Mouse (Mus musculus): ENCODE results near the gene Slc1a1. TPM values are rescaled to one million over a fixed set of nuclear protein-coding genes. Genes with fewer than 3 reads are reported as not detected.

Gene Slc1a1
- polyA plus RNA-seq, 1 experiment from 2014 or later, result 3.5 TPM

DNA sequence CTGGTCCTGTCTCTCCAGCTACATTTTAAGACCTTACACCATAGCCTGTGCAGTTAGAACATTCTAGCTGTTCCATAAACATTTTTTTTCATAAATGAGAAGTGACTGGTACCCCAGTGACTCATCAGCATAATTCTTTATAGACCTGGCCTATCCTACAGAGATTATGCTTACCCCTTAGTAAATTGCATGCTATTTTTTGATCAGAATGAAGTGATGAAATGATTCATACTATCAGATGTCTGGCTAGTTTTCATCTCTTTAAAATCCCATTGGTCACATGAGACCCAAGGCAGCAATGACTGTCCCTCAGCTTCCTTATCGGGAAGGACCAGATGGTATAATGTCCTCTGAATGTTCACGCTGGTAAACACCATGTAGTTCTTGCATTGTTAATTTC lies 65.9 kb downstream of the Slc1a1 start:
- ATAC-seq (ENCODE audit: insufficient read depth), result no peak
- 87% methylated on average over 2 of the region's 2 CpGs for WGBS

DNA sequence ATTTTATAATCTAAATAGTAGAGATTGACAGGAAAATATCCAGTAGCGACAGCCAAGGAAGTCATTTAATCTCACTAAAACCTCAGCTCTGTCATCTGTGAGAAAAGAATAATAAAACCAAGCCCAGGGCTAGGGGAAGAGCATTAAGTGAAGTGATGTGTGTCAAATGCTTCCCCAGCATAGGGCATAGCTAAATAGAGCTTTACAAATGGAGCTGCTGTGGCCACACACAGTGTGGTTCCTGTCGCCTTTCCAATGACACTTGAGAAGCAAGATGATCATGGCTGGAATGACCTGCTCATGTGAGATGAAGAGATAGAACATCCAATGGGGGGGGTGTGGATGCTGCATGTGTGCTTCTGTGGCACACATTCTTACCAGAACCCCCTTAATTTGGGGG lies 67.3 kb downstream of the Slc1a1 start:
- DNase-seq, result no peak
- no peak for ATAC-seq (ENCODE audit: insufficient read depth)

More for the DNA sequence above, 65.9 kb downstream of the Slc1a1 start:
- Histone ChIP-seq H3K27me3 (ENCODE audit: insufficient read depth, low read length) (no peaks in the 10 kb centered on the region), H3K4me3 (ENCODE audit: low read depth, low read length) (no peak overlapping the region), H3K27ac (ENCODE audit: low read depth) (no peak overlapping the region), H3K36me3 (ENCODE audit: insufficient read depth) (no peaks in the 10 kb centered on the region), H3K4me1 (ENCODE audit: insufficient read depth) (0 out of 2 replicates have a peak, but pooled peaks cover 2% of the 10 kb centered on the region), H3K4me2 (no peak overlapping the region), H3K9me3 (ENCODE audit: low read depth, low read length) (no peaks in the 10 kb centered on the region), H3K9ac (no peak overlapping the region)
- DNase-seq, result no peak
- no peak for TF ChIP-seq CTCF (IDR thresholded peaks at IDR 0.05; ENCODE audit: low read depth)

DNA sequence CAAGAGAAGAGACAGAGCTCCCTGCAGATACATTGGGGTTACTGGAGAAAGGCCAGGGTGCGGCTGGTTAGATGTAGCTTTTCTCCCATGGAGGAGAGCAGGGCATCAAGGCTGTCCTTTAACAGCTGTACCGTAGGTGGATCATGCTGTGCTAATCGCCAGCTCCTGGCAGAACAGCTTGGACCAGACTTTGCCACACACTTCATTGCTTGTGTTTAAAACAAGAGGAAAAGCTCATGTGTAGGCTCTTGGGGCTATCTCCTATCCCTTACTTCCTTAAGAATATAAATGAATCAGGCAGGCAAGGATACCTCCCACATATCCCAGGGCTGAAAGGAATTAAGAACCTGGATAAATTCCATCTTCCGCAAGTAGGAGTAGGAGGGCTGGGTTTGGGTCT lies 68.0 kb downstream of the Slc1a1 start:
- TF ChIP-seq CTCF (IDR thresholded peaks at IDR 0.05; ENCODE audit: low read depth), result no peak

More for the DNA sequence above, 67.3 kb downstream of the Slc1a1 start:
- Histone ChIP-seq H3K9me3 (ENCODE audit: low read depth, low read length) (no peaks in the 10 kb centered on the region), H3K27ac (ENCODE audit: low read depth) (no peak overlapping the region), H3K4me1 (ENCODE audit: insufficient read depth) (0 out of 2 replicates have a peak, but pooled peaks cover 2% of the 10 kb centered on the region), H3K4me3 (ENCODE audit: low read depth, low read length) (no peak overlapping the region), H3K36me3 (ENCODE audit: insufficient read depth) (no peaks in the 10 kb centered on the region), H3K27me3 (ENCODE audit: insufficient read depth, low read length) (no peaks in the 10 kb centered on the region), H3K9ac (no peak overlapping the region), H3K4me2 (no peak overlapping the region)
- TF ChIP-seq CTCF (IDR thresholded peaks at IDR 0.05; ENCODE audit: low read depth), result no peak
- WGBS, result 74% methylated on average over 2 of the region's 2 CpGs

DNA sequence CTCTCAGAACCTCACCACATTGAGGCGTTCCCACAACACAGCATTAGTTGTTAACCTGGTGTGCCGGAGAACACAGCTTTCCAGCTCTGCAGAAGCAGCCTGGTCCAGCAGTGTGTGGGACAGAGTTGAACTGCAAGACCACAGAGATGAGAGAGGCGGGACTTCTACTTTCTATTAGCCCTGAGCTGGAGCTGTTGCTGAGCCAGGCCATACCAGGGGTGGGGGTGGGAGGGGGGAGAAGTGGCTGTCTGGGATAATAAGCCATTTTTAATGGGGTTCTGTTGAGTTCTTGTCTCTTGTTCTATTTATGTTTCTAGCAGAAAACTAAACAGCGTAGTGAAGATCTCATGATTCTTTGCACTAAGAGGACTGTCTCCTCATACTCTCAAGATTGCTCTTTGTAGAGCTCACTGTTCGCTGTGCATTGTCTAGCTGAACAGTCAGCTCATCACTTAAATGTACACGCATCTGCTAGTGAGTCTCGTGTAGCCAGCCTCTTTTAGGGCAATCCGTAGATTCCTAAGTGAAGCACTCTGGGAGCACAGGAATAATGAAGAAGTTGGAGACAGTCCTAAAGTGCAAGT lies 68.8 kb downstream of the Slc1a1 start:
- H3K4me3 ChIP-seq (ENCODE audit: low read depth, low read length), result no peak overlapping the region
- peak; percentile 90 for ATAC-seq (ENCODE audit: insufficient read depth)
- H3K27me3 ChIP-seq (ENCODE audit: insufficient read depth, low read length), result no peaks in the 10 kb centered on the region
- H3K4me1 ChIP-seq (ENCODE audit: insufficient read depth), result 0 out of 2 replicates have a peak, but pooled peaks cover 2% of the 10 kb centered on the region
- no peak for TF ChIP-seq CTCF (IDR thresholded peaks at IDR 0.05; ENCODE audit: low read depth)
- H3K4me2 ChIP-seq, result no peak overlapping the region
- WGBS, result 44% methylated on average over 8 of the region's 8 CpGs
- H3K9me3 ChIP-seq (ENCODE audit: low read depth, low read length), result no peaks in the 10 kb centered on the region
- no peaks in the 10 kb centered on the region for H3K36me3 ChIP-seq (ENCODE audit: insufficient read depth)
- no peak overlapping the region; the same call in 1 of the 2 replicates for H3K27ac ChIP-seq (ENCODE audit: low read depth)
- peak; percentile 55 for DNase-seq
- H3K9ac ChIP-seq, result no peak overlapping the region

More for the DNA sequence above, 68.0 kb downstream of the Slc1a1 start:
- H3K27ac ChIP-seq (ENCODE audit: low read depth), result no peak overlapping the region
- 0 out of 2 replicates have a peak, but pooled peaks cover 2% of the 10 kb centered on the region for H3K4me1 ChIP-seq (ENCODE audit: insufficient read depth)
- no peak overlapping the region for H3K4me3 ChIP-seq (ENCODE audit: low read depth, low read length)
- no peaks in the 10 kb centered on the region for H3K9me3 ChIP-seq (ENCODE audit: low read depth, low read length)
- no peaks in the 10 kb centered on the region for H3K27me3 ChIP-seq (ENCODE audit: insufficient read depth, low read length)
- no peak overlapping the region for H3K4me2 ChIP-seq
- 79% methylated on average over 4 of the region's 4 CpGs for WGBS
- H3K36me3 ChIP-seq (ENCODE audit: insufficient read depth), result no peaks in the 10 kb centered on the region
- no peak for ATAC-seq (ENCODE audit: insufficient read depth)
- H3K9ac ChIP-seq, result no peak overlapping the region
- no peak for DNase-seq

DNA sequence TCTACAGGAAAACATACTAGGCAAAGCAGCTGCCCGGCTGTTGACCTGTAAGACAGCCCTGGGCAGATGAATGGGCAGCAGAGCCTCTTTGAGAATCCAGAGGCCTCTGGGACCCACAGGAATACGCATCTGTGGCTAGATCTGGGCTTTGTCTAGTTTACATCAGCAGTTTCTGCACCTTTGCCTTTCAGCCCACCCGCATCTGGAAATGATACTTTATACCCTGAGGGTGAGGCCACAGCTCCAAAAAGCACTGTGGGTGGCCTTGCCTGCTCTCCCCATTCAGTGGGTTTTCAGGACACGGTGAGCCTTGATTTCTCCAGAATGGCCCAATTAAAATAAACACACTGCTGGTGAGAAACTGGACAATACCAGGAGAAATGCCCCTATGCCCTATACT lies 73.3 kb downstream of the Slc1a1 start:
- no peaks in the 10 kb centered on the region for H3K4me1 ChIP-seq (ENCODE audit: insufficient read depth)
- no peak overlapping the region for H3K4me3 ChIP-seq (ENCODE audit: low read depth, low read length)
- no peaks in the 10 kb centered on the region for H3K9me3 ChIP-seq (ENCODE audit: low read depth, low read length)
- no peaks in the 10 kb centered on the region for H3K36me3 ChIP-seq (ENCODE audit: insufficient read depth)
- no peak overlapping the region for H3K9ac ChIP-seq
- no peak overlapping the region for H3K4me2 ChIP-seq
- DNase-seq (no peak), ATAC-seq (ENCODE audit: insufficient read depth) (no peak)
- no peak for TF ChIP-seq CTCF (IDR thresholded peaks at IDR 0.05; ENCODE audit: low read depth)
- H3K27ac ChIP-seq (ENCODE audit: low read depth), result no peak overlapping the region
- WGBS, result 52% methylated on average over 4 of the region's 4 CpGs
- no peaks in the 10 kb centered on the region for H3K27me3 ChIP-seq (ENCODE audit: insufficient read depth, low read length)

DNA sequence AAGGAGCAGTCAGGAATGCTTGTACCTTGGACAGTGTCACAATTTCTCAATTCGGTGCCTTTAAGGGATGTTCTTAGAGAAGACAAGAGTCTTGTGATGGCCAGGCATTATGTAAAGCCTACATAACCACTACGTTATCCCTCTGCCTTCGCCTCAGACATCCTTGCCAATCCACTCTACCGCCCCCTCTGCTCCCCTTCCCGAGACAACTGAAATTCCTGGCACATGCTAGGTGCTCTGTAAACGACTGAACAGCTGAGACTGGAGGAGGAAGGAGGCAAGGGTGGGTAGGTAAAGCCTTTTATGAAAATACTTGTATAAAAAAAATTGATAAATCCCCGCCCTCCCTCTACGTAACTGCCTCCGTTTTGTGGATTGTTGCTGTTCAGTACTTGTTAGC lies 73.8 kb downstream of the Slc1a1 start:
- no peaks in the 10 kb centered on the region for H3K36me3 ChIP-seq (ENCODE audit: insufficient read depth)
- ATAC-seq (ENCODE audit: insufficient read depth), result no peak
- H3K27ac ChIP-seq (ENCODE audit: low read depth), result no peak overlapping the region
- no peak overlapping the region for H3K9ac ChIP-seq
- H3K4me3 ChIP-seq (ENCODE audit: low read depth, low read length), result no peak overlapping the region
- no peak for TF ChIP-seq CTCF (IDR thresholded peaks at IDR 0.05; ENCODE audit: low read depth)
- 51% methylated on average over 9 of the region's 9 CpGs for WGBS
- no peaks in the 10 kb centered on the region for H3K27me3 ChIP-seq (ENCODE audit: insufficient read depth, low read length)
- no peak for DNase-seq
- no peaks in the 10 kb centered on the region for H3K9me3 ChIP-seq (ENCODE audit: low read depth, low read length)
- H3K4me2 ChIP-seq, result no peak overlapping the region
- no peaks in the 10 kb centered on the region for H3K4me1 ChIP-seq (ENCODE audit: insufficient read depth)

DNA sequence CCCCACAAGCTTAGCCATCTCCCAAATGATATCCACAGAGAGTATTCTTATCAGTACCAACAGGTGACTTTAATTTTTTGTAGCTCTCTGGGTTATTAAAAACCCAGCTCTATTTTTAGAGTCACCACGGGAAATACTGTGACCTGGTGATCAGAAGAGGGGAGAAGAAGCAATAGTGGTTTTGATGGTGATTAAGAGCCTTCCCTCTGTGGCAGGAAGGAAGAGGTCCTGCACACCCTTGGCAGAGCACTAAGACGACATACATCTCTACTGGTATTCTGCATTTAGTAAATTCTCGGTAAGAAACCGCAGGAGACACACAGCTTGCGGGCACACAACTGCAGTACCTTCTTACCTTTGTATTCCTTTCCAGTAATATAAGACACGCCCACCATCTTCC lies 79.7 kb downstream of the Slc1a1 start:
- Histone ChIP-seq H3K9me3 (ENCODE audit: low read depth, low read length) (no peaks in the 10 kb centered on the region), H3K27me3 (ENCODE audit: insufficient read depth, low read length) (no peaks in the 10 kb centered on the region), H3K9ac (no peak overlapping the region), H3K27ac (ENCODE audit: low read depth) (no peak overlapping the region), H3K36me3 (ENCODE audit: insufficient read depth) (no peaks in the 10 kb centered on the region), H3K4me1 (ENCODE audit: insufficient read depth) (peaks cover 5% of the 10 kb centered on the region; the same call in 1 of the 2 replicates), H3K4me3 (ENCODE audit: low read depth, low read length) (no peak overlapping the region), H3K4me2 (no peak overlapping the region)
- DNase-seq, result no peak
- 72% methylated on average over 6 of the region's 6 CpGs for WGBS
- ATAC-seq (ENCODE audit: insufficient read depth), result no peak
- TF ChIP-seq CTCF (IDR thresholded peaks at IDR 0.05; ENCODE audit: low read depth), result no peak

Data from lung, embryonic 14.5 days (tissue).